Mouse (Mus musculus) ES-E14 (cell line): ENCODE results near the gene Gm20479.

Experiments used
- CHD2 ChIP-seq: IDR thresholded peaks from 2 replicates; pipeline ENCODE4 v1.6.1; 2014; ENCODE audit warnings: mild to moderate bottlenecking, low read depth, low read length, inconsistent platforms
- HCFC1 ChIP-seq: IDR thresholded peaks from 2 replicates; pipeline ENCODE4 v1.6.1; 2012; ENCODE audit warnings: low read length, inconsistent platforms, borderline replicate concordance; ENCODE audit not compliant: insufficient read depth
- MAFK ChIP-seq: IDR thresholded peaks from 2 replicates; pipeline ENCODE4 v1.6.1; 2014; ENCODE audit warnings: mild to moderate bottlenecking, low read depth, low read length, inconsistent platforms; ENCODE audit not compliant: insufficient read depth
- ZC3H11A ChIP-seq: IDR thresholded peaks from 2 replicates; pipeline ENCODE4 v1.6.1; 2012; ENCODE audit warnings: low read depth, mild to moderate bottlenecking, inconsistent platforms, low read length, borderline replicate concordance
- ZNF384 ChIP-seq: IDR thresholded peaks from 2 replicates; pipeline ENCODE4 v1.6.1; 2012; ENCODE audit warnings: low read depth, low read length, inconsistent platforms

DNA sequence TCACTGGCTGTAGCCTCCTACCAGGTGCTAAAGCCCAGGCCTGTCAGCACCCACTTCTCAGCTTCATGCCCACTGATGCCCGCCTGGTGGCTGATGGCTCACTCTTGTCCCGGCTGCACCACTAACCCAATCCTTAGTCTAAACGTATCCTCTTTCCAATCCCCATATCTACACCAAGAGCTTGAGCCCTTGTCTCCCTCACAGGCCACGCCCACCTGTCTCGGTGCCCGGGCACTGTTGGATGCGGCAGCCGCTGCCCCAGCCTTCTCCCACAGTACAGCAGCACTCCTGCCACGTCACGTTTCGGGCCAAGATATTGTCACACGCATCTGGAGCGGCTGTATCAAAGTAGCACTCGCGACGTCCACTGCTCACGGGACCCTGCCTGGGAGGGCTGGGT lies 46.9 kb downstream of the Gm20479 start:
- no peak for TF ChIP-seq ZNF384
- no peak for TF ChIP-seq CHD2
- 0 out of 2 replicates have a peak, but pooled peaks have one; percentile 18 for TF ChIP-seq HCFC1
- TF ChIP-seq ZC3H11A = no peak
- TF ChIP-seq MAFK = no peak
